Mouse (Mus musculus): ENCODE measurements at regions not wholly inside any gene's neighbourhood (a gene's known extent, or its start where the extent isn't known, plus 50 kb on each side); places are given as distances from the start of the nearest gene placed in this dataset.

GRCm38 (mm10) chr10:26653103-26653502 is 100.1 kb upstream of the Arhgap18 start:
- TF ChIP-seq CTCF (IDR thresholded peaks at IDR 0.05; ENCODE audit: low read depth) (no peak), EP300 (IDR thresholded peaks at IDR 0.05; ENCODE audit: low read depth) (no peak)
